Mouse (Mus musculus) heart, postnatal 0 days (tissue): ENCODE data around the gene A930033H14Rik. TPM values are rescaled to one million over a fixed set of nuclear protein-coding genes. Genes with fewer than 3 reads are reported as not detected.

ENCODE experiments used
- ATAC-seq: fragments of 200-750 bp; cut with Nextera tagmentation; 2 replicates; pipeline ENCODE4 v1.8.0; 2017; ENCODE audit warnings: low read depth, moderate number of reproducible peaks, moderate library complexity; ENCODE audit not compliant: insufficient read depth
- DNase-seq: peaks from one replicate; pipeline ENCODE4 v3.0.0-alpha.2; 2016; ENCODE audit warnings: low spot score
- H3K27ac ChIP-seq: fragments of 300-500 bp; sonication (generic); 2 replicates; pipeline ENCODE4 v1.5.1; 2014; ENCODE audit warnings: low read depth, mild to moderate bottlenecking
- H3K27me3 ChIP-seq: fragments of 300-500 bp; sonication (generic); 2 replicates; pipeline ENCODE4 v1.6.1; 2014; ENCODE audit warnings: low read length, mixed read lengths; ENCODE audit not compliant: control insufficient read depth, insufficient read depth
- H3K36me3 ChIP-seq: fragments of 300-500 bp; sonication (generic); replicated peaks from 2 replicates; pipeline ENCODE4 v1.6.1; 2014; ENCODE audit warnings: low read length, mixed read lengths; ENCODE audit not compliant: control insufficient read depth, insufficient read depth
- H3K4me1 ChIP-seq: fragments of 300-500 bp; sonication (generic); 2 replicates; pipeline ENCODE4 v1.6.1; 2014; ENCODE audit warnings: antibody characterized with exemption; ENCODE audit not compliant: control insufficient read depth, insufficient read depth
- H3K4me2 ChIP-seq: fragments of 300-500 bp; sonication (generic); 2 replicates; pipeline ENCODE4 v1.6.1; 2014; ENCODE audit warnings: low read depth, mild to moderate bottlenecking, low read length, moderate library complexity
- H3K4me3 ChIP-seq: fragments of 300-500 bp; sonication (generic); 2 replicates; pipeline ENCODE4 v1.5.1; 2014; ENCODE audit warnings: low read depth, low read length
- H3K9ac ChIP-seq: fragments of 300-500 bp; sonication (generic); replicated peaks from 2 replicates; pipeline ENCODE4 v1.6.1; 2014; ENCODE audit warnings: low read depth, low read length, mixed read lengths
- H3K9me3 ChIP-seq: fragments of 300-500 bp; sonication (generic); replicated peaks from 2 replicates; pipeline ENCODE4 v1.6.1; 2016; ENCODE audit warnings: low read length; ENCODE audit not compliant: control insufficient read depth
- CTCF ChIP-seq: IDR thresholded peaks from 2 replicates; pipeline ENCODE4 v1.5.1; 2016; ENCODE audit warnings: antibody characterized with exemption, control low read depth, low read depth
- EP300 ChIP-seq: IDR thresholded peaks from 2 replicates; pipeline ENCODE4 v1.6.1; 2016; ENCODE audit warnings: antibody characterized with exemption, low read depth
- WGBS: fragments of 180-500 bp; shearing (Covaris S2); extraction: QIAGEN DNeasy Blood & Tissue Kit; methylation state at CpG from one replicate; pipeline ENCODE4 v1.1.7; 2014; 5-methylcytosine and 5-hydroxymethylcytosine counted together
- polyA plus RNA-seq: library from polyadenylated mRNA; unstranded; fragments of >200 nt; fragmentation: Nextera tagmentation; extraction: Ambion mirVana; gene quantifications from 2 replicates; pipeline ENCODE4 v1.2.1, GENCODE M21; 2015
- total RNA-seq: library from RNA; depleted of rRNA; stranded (reverse); fragments of >200 nt; gene quantifications from 2 replicates; pipeline ENCODE4 v1.2.3, GENCODE M21; 2014; ENCODE audit warnings: low replicate concordance; rRNA removed

The A930033H14Rik gene
- total and polyA plus RNA-seq, 2 experiments from 2014 or later, result 1.5 to 2.3 TPM

DNA sequence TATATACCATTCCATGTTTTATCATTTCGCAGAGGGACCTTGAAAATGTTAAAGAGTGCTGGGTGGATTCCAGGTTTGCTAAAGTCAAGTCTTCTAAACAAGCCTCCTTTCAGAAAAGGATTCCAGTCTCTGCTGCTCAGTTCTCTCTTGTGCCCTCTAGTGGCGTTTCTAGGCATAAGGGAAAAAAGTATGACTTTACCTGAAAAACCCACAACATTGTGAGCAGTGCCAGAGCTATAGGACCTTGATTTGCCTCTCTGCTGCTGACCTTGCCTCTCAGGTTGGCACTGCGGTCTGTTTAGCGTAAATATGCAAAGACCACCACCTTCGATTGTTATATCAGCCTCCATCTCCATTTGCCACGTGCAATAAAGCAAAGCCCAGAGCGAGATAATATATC is 47.8 kb downstream of the A930033H14Rik start:
- Histone ChIP-seq H3K9me3 (0 out of 2 replicates have a peak, but pooled peaks cover 3% of the 10 kb centered on the region), H3K27me3 (no peaks in the 10 kb centered on the region), H3K9ac (no peak overlapping the region), H3K4me2 (no peak overlapping the region), H3K4me1 (peaks cover 7% of the 10 kb centered on the region), H3K27ac (no peak overlapping the region), H3K4me3 (no peak overlapping the region), H3K36me3 (no peaks in the 10 kb centered on the region)
- 63% methylated on average over 7 of the region's 7 CpGs for WGBS
- no peak for ATAC-seq
- TF ChIP-seq CTCF, result peak; percentile 61
- TF ChIP-seq EP300, result no peak
- peak; percentile 22 for DNase-seq

DNA sequence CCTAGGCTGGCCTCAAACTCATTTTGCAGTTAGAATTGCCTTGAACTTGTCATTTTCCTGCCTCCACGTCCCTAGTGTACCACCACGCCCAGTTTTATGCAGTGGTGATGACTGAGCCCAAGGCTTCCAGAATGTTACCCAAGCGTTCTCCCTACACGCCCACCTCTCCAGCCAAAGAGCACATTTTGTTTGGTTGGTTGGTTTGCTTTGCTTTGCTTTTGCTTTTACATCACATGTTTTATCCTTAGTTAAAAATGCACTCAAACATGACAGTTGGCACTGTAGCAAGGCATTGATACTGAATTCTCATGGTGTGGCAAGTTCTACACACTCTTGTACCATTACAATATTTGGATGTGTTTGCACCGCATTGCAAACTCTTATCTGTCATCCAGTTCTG is 49.7 kb downstream of the A930033H14Rik start:
- no peaks in the 10 kb centered on the region for H3K27me3 ChIP-seq
- no peak for DNase-seq
- H3K4me3 ChIP-seq, result no peak overlapping the region
- H3K4me1 ChIP-seq, result peaks cover 6% of the 10 kb centered on the region
- no peak overlapping the region for H3K9ac ChIP-seq
- no peak overlapping the region for H3K4me2 ChIP-seq
- WGBS, result 83% methylated on average over 5 of the region's 5 CpGs
- H3K36me3 ChIP-seq, result no peaks in the 10 kb centered on the region
- H3K9me3 ChIP-seq, result 0 out of 2 replicates have a peak, but pooled peaks cover 3% of the 10 kb centered on the region
- TF ChIP-seq CTCF (no peak), EP300 (no peak)
- no peak for ATAC-seq
- H3K27ac ChIP-seq, result no peak overlapping the region

DNA sequence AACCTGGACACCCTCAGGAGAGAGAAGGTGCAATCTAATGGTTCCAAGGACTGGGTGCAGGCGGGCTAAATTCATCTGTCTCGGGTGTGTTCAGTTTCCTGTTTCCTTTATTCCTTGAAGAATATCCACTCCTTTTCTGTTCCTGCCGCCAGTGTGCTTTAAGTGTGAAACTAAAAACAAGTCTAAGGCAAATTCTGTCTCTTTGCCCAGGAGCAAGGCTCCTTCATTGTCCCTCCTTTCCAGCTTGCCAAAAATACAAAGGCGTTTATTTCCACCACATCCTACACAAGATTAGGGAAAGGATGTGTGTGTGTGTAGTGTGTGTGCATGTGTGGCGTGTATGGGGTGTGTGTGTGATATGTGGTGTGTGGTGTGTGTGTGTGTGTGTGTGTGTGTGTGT is 50.3 kb downstream of the A930033H14Rik start:
- Histone ChIP-seq H3K27ac (no peak overlapping the region), H3K4me1 (no peaks in the 10 kb centered on the region), H3K4me3 (no peak overlapping the region), H3K36me3 (no peaks in the 10 kb centered on the region), H3K27me3 (no peaks in the 10 kb centered on the region), H3K9ac (no peak overlapping the region), H3K4me2 (no peak overlapping the region), H3K9me3 (0 out of 2 replicates have a peak, but pooled peaks cover 3% of the 10 kb centered on the region)
- TF ChIP-seq CTCF (no peak), EP300 (no peak)
- WGBS, result 62% methylated on average over 5 of the region's 5 CpGs
- DNase-seq, result no peak
- ATAC-seq, result no peak

DNA sequence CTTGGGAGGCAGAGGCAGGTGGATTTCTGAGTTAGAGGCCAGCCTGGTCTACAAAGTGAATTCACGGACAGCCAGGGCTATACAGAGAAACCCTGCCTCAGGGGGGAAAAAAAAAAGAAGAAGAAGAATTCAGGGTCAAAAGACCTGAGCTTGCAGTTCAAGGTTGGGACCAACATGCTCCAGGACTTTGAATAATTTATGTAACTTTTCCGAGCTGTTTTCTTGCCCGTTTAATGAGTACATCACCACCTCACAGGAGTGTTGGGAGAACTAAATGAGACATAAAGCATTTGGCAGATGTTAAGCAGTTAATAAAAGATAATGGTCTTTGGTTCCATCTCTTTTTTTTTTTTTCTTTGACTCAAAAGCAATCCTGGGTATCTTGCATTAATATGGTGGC is 51.4 kb downstream of the A930033H14Rik start:
- no peak overlapping the region for H3K4me2 ChIP-seq
- no peaks in the 10 kb centered on the region for H3K36me3 ChIP-seq
- TF ChIP-seq CTCF (no peak), EP300 (no peak)
- H3K9ac ChIP-seq, result no peak overlapping the region
- DNase-seq (no peak), ATAC-seq (no peak)
- H3K27me3 ChIP-seq, result no peaks in the 10 kb centered on the region
- WGBS, result 84% methylated on average over 3 of the region's 3 CpGs
- H3K4me1 ChIP-seq, result no peaks in the 10 kb centered on the region
- H3K9me3 ChIP-seq, result 0 out of 2 replicates have a peak, but pooled peaks cover 3% of the 10 kb centered on the region
- no peak overlapping the region for H3K27ac ChIP-seq
- no peak overlapping the region for H3K4me3 ChIP-seq

DNA sequence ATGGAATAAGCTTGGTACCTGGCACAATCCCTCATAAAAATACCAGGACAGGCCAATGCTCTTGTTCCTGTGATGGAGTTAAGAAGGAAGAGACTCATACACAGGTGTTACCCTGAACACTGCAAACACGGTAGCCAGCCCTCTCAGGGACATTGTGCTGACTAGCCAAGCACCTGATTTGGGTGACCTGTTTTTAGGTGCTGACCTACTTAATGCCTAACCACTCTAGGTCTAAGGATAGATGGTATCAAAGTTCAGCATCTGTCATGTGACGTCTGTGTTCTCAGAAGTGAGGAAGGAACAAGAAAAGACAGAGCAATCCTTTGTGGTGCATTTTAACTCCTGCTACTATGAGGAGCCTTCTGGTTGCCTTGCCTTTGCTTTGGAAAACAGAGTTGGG is 52.0 kb downstream of the A930033H14Rik start:
- TF ChIP-seq CTCF (no peak), EP300 (no peak)
- Histone ChIP-seq H3K36me3 (no peaks in the 10 kb centered on the region), H3K4me1 (no peaks in the 10 kb centered on the region), H3K9ac (no peak overlapping the region), H3K4me2 (no peak overlapping the region), H3K9me3 (0 out of 2 replicates have a peak, but pooled peaks cover 3% of the 10 kb centered on the region), H3K4me3 (no peak overlapping the region), H3K27me3 (no peaks in the 10 kb centered on the region), H3K27ac (no peak overlapping the region)
- no peak for DNase-seq
- WGBS, result 86% methylated on average over 2 of the region's 2 CpGs
- no peak for ATAC-seq

Other genes with a start within 250 kb of the A930033H14Rik start
- gene Rhobtb1, start 61.7 kb downstream of the A930033H14Rik start, total RNA-seq, result 29.9 and 49.4 TPM in 2 replicates
- 30.7 and 38.4 TPM in 2 replicates for gene Rhobtb1, start 61.7 kb downstream of the A930033H14Rik start, polyA plus RNA-seq
- gene Cdk1, start 139.8 kb upstream of the A930033H14Rik start, total RNA-seq, result 90.6 and 204 TPM in 2 replicates
- gene Cdk1, start 139.8 kb upstream of the A930033H14Rik start, polyA plus RNA-seq, result 115 and 122 TPM in 2 replicates
- 64.7 and 92.0 TPM in 2 replicates for gene Ank3, start 185.7 kb upstream of the A930033H14Rik start, total RNA-seq
- 23.4 and 23.8 TPM in 2 replicates for gene Ank3, start 185.7 kb upstream of the A930033H14Rik start, polyA plus RNA-seq